Mouse (Mus musculus) cerebellum, adult 2 months (tissue): ENCODE results near the gene Usp49. TPM values are rescaled to one million over a fixed set of nuclear protein-coding genes. Genes with fewer than 3 reads are reported as not detected.
A peak's percentile ranks its signal among the peaks of the same experiment; 100 is the strongest.
"Not testable (repeated sequence)": the region's sequence is repeated elsewhere in the genome, so short reads cannot be mapped to it uniquely, and the experiment has no call there.

Experiments used
- DNase-seq, 2 experiments: peaks; one replicate each; pipeline ENCODE4 v3.0.0; 2021
- H3K27ac ChIP-seq: fragments of 200-500 bp; 2 replicates; pipeline ENCODE4 v1.5.1; 2012; ENCODE audit warnings: low read length, control low read depth, inconsistent platforms; ENCODE audit not compliant: insufficient read depth
- H3K27me3 ChIP-seq: fragments of 200-500 bp; 2 replicates; pipeline ENCODE4 v1.6.1; 2012; ENCODE audit warnings: inconsistent platforms, mild to moderate bottlenecking, low read length, moderate library complexity; ENCODE audit not compliant: control insufficient read depth, insufficient read depth
- H3K4me1 ChIP-seq: fragments of 200-500 bp; 2 replicates; pipeline ENCODE4 v1.6.1; 2011; ENCODE audit warnings: low read length; ENCODE audit not compliant: control insufficient read depth, insufficient read depth
- H3K4me3 ChIP-seq: fragments of 200-500 bp; replicated peaks from 2 replicates; pipeline ENCODE3; 2011; ENCODE audit warnings: mild to moderate bottlenecking, low read depth, low read length, control low read depth; ENCODE audit not compliant: insufficient read depth
- CTCF ChIP-seq: fragments of 200-500 bp; IDR thresholded peaks from 2 replicates; pipeline ENCODE4 v1.5.1; 2011; ENCODE audit warnings: low read depth, mild to moderate bottlenecking, control low read depth, low read length, moderate library complexity, borderline replicate concordance; ENCODE audit not compliant: insufficient read depth
- POLR2A ChIP-seq: fragments of 200-500 bp; IDR thresholded peaks from 2 replicates; pipeline ENCODE4 v1.6.1; 2011; ENCODE audit warnings: low read length, control low read depth, borderline replicate concordance; ENCODE audit not compliant: insufficient read depth
- WGBS: fragments of 180-500 bp; shearing (Covaris S2); methylation state at CpG from one replicate; pipeline ENCODE4 v1.1.7; 2018; 5-methylcytosine and 5-hydroxymethylcytosine counted together
- polyA plus RNA-seq: library from polyadenylated mRNA; depleted of rRNA; stranded (reverse); fragments of >200 nt; gene quantifications from 2 replicates; pipeline ENCODE4 v1.2.3, GENCODE M21; 2012

Gene Usp49
- polyA plus RNA-seq, 1 experiment = 11.2 TPM

- no peak for TF ChIP-seq CTCF
- no peak for TF ChIP-seq POLR2A
- H3K4me3 ChIP-seq = no peak overlapping the region
- 25% methylated on average over 21 of the region's 21 CpGs for WGBS
- peaks cover 12% of the 10 kb centered on the region for H3K4me1 ChIP-seq
- peak in 1 of 2 experiments; percentile 19 for DNase-seq
- H3K27ac ChIP-seq = no peak overlapping the region
- H3K27me3 ChIP-seq = no peaks in the 10 kb centered on the region
Observed at GRCm38 (mm10) chr17:47595248-47596161, 35.0 kb upstream of the Usp49 start.

- WGBS = 61% methylated on average over 6 of the region's 6 CpGs
- TF ChIP-seq POLR2A = no peak
- no peak for TF ChIP-seq CTCF
- no peak overlapping the region for H3K4me3 ChIP-seq
- H3K27ac ChIP-seq = no peak overlapping the region
- no peak for DNase-seq
- no peaks in the 10 kb centered on the region for H3K27me3 ChIP-seq
- H3K4me1 ChIP-seq = peaks cover 12% of the 10 kb centered on the region
Observed at GRCm38 (mm10) chr17:47596162-47596838, 34.2 kb upstream of the Usp49 start.

- no peak overlapping the region for H3K27ac ChIP-seq
- H3K27me3 ChIP-seq = no peaks in the 10 kb centered on the region
- no peak overlapping the region for H3K4me3 ChIP-seq
- no peak for TF ChIP-seq POLR2A
- no peak for TF ChIP-seq CTCF
- H3K4me1 ChIP-seq = peaks cover 12% of the 10 kb centered on the region
- 72% methylated on average over 5 of the region's 5 CpGs for WGBS
- DNase-seq = no peak
Observed at GRCm38 (mm10) chr17:47596839-47597164, 33.7 kb upstream of the Usp49 start.

- Histone ChIP-seq H3K4me3 (no peak overlapping the region), H3K27me3 (no peaks in the 10 kb centered on the region), H3K4me1 (peaks cover 12% of the 10 kb centered on the region), H3K27ac (no peak overlapping the region)
- DNase-seq = no peak
- WGBS = 72% methylated on average over 13 of the region's 13 CpGs
- no peak for TF ChIP-seq POLR2A
- TF ChIP-seq CTCF = no peak
Observed at GRCm38 (mm10) chr17:47597261-47597660, 33.2 kb upstream of the Usp49 start.

GRCm38 (mm10) chr17:47597838-47598579 lies 32.5 kb upstream of the Usp49 start:
- DNase-seq = peak; percentile 22 to 48
- Histone ChIP-seq H3K4me1 (peaks cover 12% of the 10 kb centered on the region), H3K27me3 (no peaks in the 10 kb centered on the region), H3K27ac (no peak overlapping the region), H3K4me3 (no peak overlapping the region)
- peak; percentile 58 for TF ChIP-seq CTCF
- TF ChIP-seq POLR2A = no peak
- WGBS = 13% methylated on average over 10 of the region's 10 CpGs

- peaks cover 12% of the 10 kb centered on the region for H3K4me1 ChIP-seq
- WGBS = 77% methylated on average over 10 of the region's 10 CpGs
- H3K27ac ChIP-seq, H3K27me3 ChIP-seq, H3K4me3 ChIP-seq: not testable (repeated sequence)
- peak in 1 of 2 experiments; percentile 6 for DNase-seq
Observed at GRCm38 (mm10) chr17:47598580-47599304, 31.7 kb upstream of the Usp49 start.

GRCm38 (mm10) chr17:47599511-47600297 lies 30.8 kb upstream of the Usp49 start:
- DNase-seq = no peak
- no peak overlapping the region for H3K4me3 ChIP-seq
- WGBS = 75% methylated on average over 11 of the region's 11 CpGs
- H3K4me1 ChIP-seq = peaks cover 7% of the 10 kb centered on the region
- no peak overlapping the region for H3K27ac ChIP-seq
- no peaks in the 10 kb centered on the region for H3K27me3 ChIP-seq
- TF ChIP-seq CTCF (no peak), POLR2A (no peak)
